8 mouse cellular contexts compared by ENCODE assay signal in the genomic region with DNA sequence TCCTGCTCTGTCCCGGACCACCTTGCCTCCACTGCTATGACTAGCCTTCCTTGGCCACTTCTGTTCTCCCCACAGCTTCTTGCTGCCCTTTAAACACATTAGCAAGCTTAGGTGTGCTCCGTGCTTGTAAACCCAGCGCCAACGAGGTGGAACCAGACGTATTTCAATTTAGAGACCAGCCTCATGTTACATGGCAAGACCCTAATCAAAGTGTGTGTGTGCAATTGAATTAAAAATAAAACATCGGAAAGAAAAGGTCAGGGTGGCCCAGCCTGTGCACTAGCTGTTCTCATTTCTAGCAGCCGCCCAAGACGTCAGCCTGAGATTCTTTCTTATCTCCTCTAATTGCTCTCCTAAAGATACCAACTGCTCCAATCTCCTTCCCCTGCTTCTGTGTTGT. TPM values are rescaled to one million over a fixed set of nuclear protein-coding genes. Genes with fewer than 3 reads are reported as not detected.
A peak's percentile ranks its signal among the peaks of the same experiment; 100 is the strongest.
DNase-seq lines count a peak whose midpoint lies in the region; ATAC-seq lines count a peak whose summit lies in the region.

No protein-coding gene starts in this region.

- WGBS in kidney, embryonic 14.5 days: 22% methylated on average over 8 of the region's 8 CpGs
- 45% methylated on average over 8 of the region's 8 CpGs for WGBS in hindbrain, embryonic 15.5 days
- WGBS in midbrain, embryonic 14.5 days: 44% methylated on average over 8 of the region's 8 CpGs

- peak overlapping the region; percentile 96 for H3K4me3 ChIP-seq in kidney, embryonic 14.5 days (ENCODE audit: low read length)
- H3K4me3 ChIP-seq in brown adipose tissue, adult 24 weeks (ENCODE audit: insufficient read depth, low read depth, low read length): peak overlapping the region; percentile 94; the same call in 1 of the 2 replicates
- H3K4me3 ChIP-seq in hindbrain, embryonic 15.5 days: peak overlapping the region; percentile 96
- H3K4me3 ChIP-seq in midbrain, embryonic 14.5 days (replicated peaks; ENCODE audit: low read depth, low read length): peak overlapping the region; percentile 99

- peaks cover 5% of the 10 kb centered on the region; the same call in 1 of the 2 replicates for H3K36me3 ChIP-seq in kidney, embryonic 14.5 days (ENCODE audit: control insufficient read depth, insufficient read depth, low read length)
- no peaks in the 10 kb centered on the region for H3K36me3 ChIP-seq in hindbrain, embryonic 15.5 days
- H3K36me3 ChIP-seq in midbrain, embryonic 14.5 days (ENCODE audit: control insufficient read depth, insufficient read depth, low read length): peaks cover 6% of the 10 kb centered on the region

- DNase-seq in kidney, postnatal 36 days: no peak
- no peak for DNase-seq in midbrain, embryonic 14.5 days
- DNase-seq in cerebellum, postnatal 10 days: no peak
- DNase-seq in embryo, embryonic 11 days: no peak
- no peak for DNase-seq in ovary, adult 18-20 months (ENCODE audit: low spot score)

- no peak overlapping the region for H3K27ac ChIP-seq in kidney, embryonic 14.5 days (ENCODE audit: low read depth, low read length)
- 0 out of 2 replicates have a peak overlapping the region, but pooled peaks have one; percentile 14 for H3K27ac ChIP-seq in brown adipose tissue, adult 24 weeks (replicated peaks; ENCODE audit: low read depth, low read length)
- peak overlapping the region; percentile 99 for H3K27ac ChIP-seq in hindbrain, embryonic 15.5 days (replicated peaks)
- H3K27ac ChIP-seq in midbrain, embryonic 14.5 days (replicated peaks; ENCODE audit: low read depth, low read length): peak overlapping the region; percentile 43; the same call in 1 of the 2 replicates

- no peaks in the 10 kb centered on the region for H3K27me3 ChIP-seq in kidney, embryonic 14.5 days (ENCODE audit: control insufficient read depth, insufficient read depth, low read length)
- no peaks in the 10 kb centered on the region for H3K27me3 ChIP-seq in hindbrain, embryonic 15.5 days
- H3K27me3 ChIP-seq in midbrain, embryonic 14.5 days (ENCODE audit: control insufficient read depth, insufficient read depth, low read length): no peaks in the 10 kb centered on the region

- ATAC-seq in kidney, embryonic 14.5 days (ENCODE audit: low FRiP score, low TSS enrichment): no peak
- no peak for ATAC-seq in hindbrain, embryonic 15.5 days (ENCODE audit: low FRiP score, low read depth)
- no peak for ATAC-seq in midbrain, embryonic 14.5 days (ENCODE audit: low FRiP score, low TSS enrichment)

- H3K9ac ChIP-seq in kidney, embryonic 14.5 days (ENCODE audit: low read depth, low read length): peak overlapping the region; percentile 93; the same call in 1 of the 2 replicates
- peak overlapping the region; percentile 96 for H3K9ac ChIP-seq in hindbrain, embryonic 15.5 days
- peak overlapping the region; percentile 97 for H3K9ac ChIP-seq in midbrain, embryonic 14.5 days (replicated peaks; ENCODE audit: low read length)

- no peaks in the 10 kb centered on the region for H3K9me3 ChIP-seq in kidney, embryonic 14.5 days (ENCODE audit: control insufficient read depth, low read length)
- no peaks in the 10 kb centered on the region for H3K9me3 ChIP-seq in hindbrain, embryonic 15.5 days
- no peaks in the 10 kb centered on the region for H3K9me3 ChIP-seq in midbrain, embryonic 14.5 days (ENCODE audit: control insufficient read depth, low read length)

- peak overlapping the region; percentile 65 for H3K4me2 ChIP-seq in kidney, embryonic 14.5 days (replicated peaks; ENCODE audit: low read depth, low read length)
- H3K4me2 ChIP-seq in hindbrain, embryonic 15.5 days: peak overlapping the region; percentile 83
- H3K4me2 ChIP-seq in midbrain, embryonic 14.5 days (ENCODE audit: low read length): peak overlapping the region; percentile 70

- peaks cover 21% of the 10 kb centered on the region for H3K4me1 ChIP-seq in kidney, embryonic 14.5 days (ENCODE audit: control insufficient read depth, insufficient read depth, low read length)
- H3K4me1 ChIP-seq in brown adipose tissue, adult 24 weeks (ENCODE audit: control insufficient read depth, insufficient read depth, insufficient read length, low read length): peaks cover 23% of the 10 kb centered on the region
- peaks cover 71% of the 10 kb centered on the region for H3K4me1 ChIP-seq in hindbrain, embryonic 15.5 days (replicated peaks)
- peaks cover 44% of the 10 kb centered on the region for H3K4me1 ChIP-seq in midbrain, embryonic 14.5 days (ENCODE audit: control insufficient read depth, insufficient read depth, low read length)

RNA-seq across cellular contexts. Expression of gene Ppp2r2d, which starts 0.8 kb away (rescaled TPM):
- polyA plus RNA-seq in kidney, embryonic 14.5 days (2014; fragmentation: Nextera tagmentation; extraction: Ambion mirVana): 40.8 and 48.5 TPM in 2 replicates
- polyA plus RNA-seq in brown adipose tissue, adult 24 weeks (2012; ENCODE audit: insufficient read depth, insufficient read length, missing spikeins): 46.5 and 55.9 TPM in 2 replicates
- polyA plus RNA-seq in hindbrain, embryonic 15.5 days (2015; fragmentation: Nextera tagmentation; extraction: Ambion mirVana): 89.8 and 92.6 TPM in 2 replicates
- polyA plus RNA-seq in midbrain, embryonic 14.5 days (2014; fragmentation: Nextera tagmentation; extraction: Ambion mirVana): 95.8 and 100 TPM in 2 replicates

RNA-seq across cellular contexts. Expression of gene Mapk1ip1, which starts 1.0 kb away (rescaled TPM):
- 12.7 and 15.5 TPM in 2 replicates for polyA plus RNA-seq in kidney, embryonic 14.5 days (2014; fragmentation: Nextera tagmentation; extraction: Ambion mirVana)
- 16.2 and 24.3 TPM in 2 replicates for polyA plus RNA-seq in brown adipose tissue, adult 24 weeks (2012; ENCODE audit: insufficient read depth, insufficient read length, missing spikeins)
- polyA plus RNA-seq in hindbrain, embryonic 15.5 days (2015; fragmentation: Nextera tagmentation; extraction: Ambion mirVana): 30.0 and 33.6 TPM in 2 replicates
- polyA plus RNA-seq in midbrain, embryonic 14.5 days (2014; fragmentation: Nextera tagmentation; extraction: Ambion mirVana): 28.6 and 29.4 TPM in 2 replicates
